Mouse (Mus musculus) neural tube, embryonic 11.5 days (tissue): Measurements from ENCODE around the gene Zfp651. TPM values are rescaled to one million over a fixed set of nuclear protein-coding genes. Genes with fewer than 3 reads are reported as not detected.

ENCODE experiments used
- ATAC-seq: fragments of 200-750 bp; cut with Nextera tagmentation; 2 replicates; pipeline ENCODE4 v1.8.0; 2017; ENCODE audit warnings: moderate number of reproducible peaks, mild to moderate bottlenecking, moderate TSS enrichment, moderate library complexity; ENCODE audit not compliant: insufficient read depth, low FRiP score, low TSS enrichment
- DNase-seq: peaks from one replicate; pipeline ENCODE4 v3.0.0-alpha.2; 2015; ENCODE audit warnings: low spot score
- H3K27ac ChIP-seq: fragments of 300-500 bp; sonication (generic); 2 replicates; pipeline ENCODE4 v1.5.1; 2014; ENCODE audit warnings: low read depth, mild to moderate bottlenecking, low read length
- H3K27me3 ChIP-seq: fragments of 300-500 bp; sonication (generic); 2 replicates; pipeline ENCODE4 v1.6.1; 2014; ENCODE audit warnings: mild to moderate bottlenecking, low read length, mixed read lengths; ENCODE audit not compliant: control insufficient read depth, insufficient read depth
- H3K36me3 ChIP-seq: fragments of 300-500 bp; sonication (generic); 2 replicates; pipeline ENCODE4 v1.6.1; 2014; ENCODE audit warnings: mild to moderate bottlenecking, low read length, moderate library complexity, mixed read lengths; ENCODE audit not compliant: control insufficient read depth, insufficient read depth
- H3K4me1 ChIP-seq: fragments of 300-500 bp; sonication (generic); 2 replicates; pipeline ENCODE4 v1.6.1; 2014; ENCODE audit warnings: low read length, mixed read lengths; ENCODE audit not compliant: control insufficient read depth, insufficient read depth
- H3K4me2 ChIP-seq: fragments of 300-500 bp; sonication (generic); 2 replicates; pipeline ENCODE4 v1.6.1; 2014; ENCODE audit warnings: low read depth, mild to moderate bottlenecking, moderate library complexity
- H3K4me3 ChIP-seq: fragments of 300-500 bp; sonication (generic); 2 replicates; pipeline ENCODE4 v1.5.1; 2014; ENCODE audit warnings: low read depth, low read length
- H3K9ac ChIP-seq: fragments of 300-500 bp; sonication (generic); 2 replicates; pipeline ENCODE4 v1.6.1; 2014; ENCODE audit warnings: mild to moderate bottlenecking, low read length
- H3K9me3 ChIP-seq: fragments of 300-500 bp; sonication (generic); 2 replicates; pipeline ENCODE4 v1.6.1; 2016; ENCODE audit warnings: low read length; ENCODE audit not compliant: control insufficient read depth
- WGBS: fragments of 180-500 bp; shearing (Covaris S2); extraction: QIAGEN DNeasy Blood & Tissue Kit; methylation state at CpG from one replicate; pipeline ENCODE4 v1.1.7; 2014; 5-methylcytosine and 5-hydroxymethylcytosine counted together
- polyA plus RNA-seq: library from polyadenylated mRNA; unstranded; fragments of >200 nt; fragmentation: Nextera tagmentation; extraction: Ambion mirVana; gene quantifications from 2 replicates; pipeline ENCODE4 v1.2.1, GENCODE M21; 2014

Gene Zfp651
- polyA plus RNA-seq, 1 experiment from 2014 or later: 7.0 TPM

GRCm38 (mm10) chr9:121775951-121776350 is 16.8 kb downstream of the Zfp651 start:
- ATAC-seq: no peak
- H3K9ac ChIP-seq: no peak overlapping the region
- no peak overlapping the region for H3K4me3 ChIP-seq
- H3K27me3 ChIP-seq: peaks cover 26% of the 10 kb centered on the region
- no peaks in the 10 kb centered on the region for H3K9me3 ChIP-seq
- H3K27ac ChIP-seq: no peak overlapping the region
- H3K4me1 ChIP-seq: no peaks in the 10 kb centered on the region
- H3K4me2 ChIP-seq: no peak overlapping the region
- 87% methylated on average over 10 of the region's 10 CpGs for WGBS
- no peaks in the 10 kb centered on the region for H3K36me3 ChIP-seq
- no peak for DNase-seq

GRCm38 (mm10) chr9:121776511-121776910 is 17.4 kb downstream of the Zfp651 start:
- H3K4me2 ChIP-seq: no peak overlapping the region
- peaks cover 26% of the 10 kb centered on the region for H3K27me3 ChIP-seq
- no peak for ATAC-seq
- no peaks in the 10 kb centered on the region for H3K4me1 ChIP-seq
- no peak overlapping the region for H3K9ac ChIP-seq
- no peak for DNase-seq
- H3K36me3 ChIP-seq: no peaks in the 10 kb centered on the region
- 82% methylated on average over 7 of the region's 7 CpGs for WGBS
- no peak overlapping the region for H3K27ac ChIP-seq
- no peaks in the 10 kb centered on the region for H3K9me3 ChIP-seq
- no peak overlapping the region for H3K4me3 ChIP-seq

- ATAC-seq (no peak), DNase-seq (no peak)
- H3K4me1 ChIP-seq: no peaks in the 10 kb centered on the region
- no peaks in the 10 kb centered on the region for H3K36me3 ChIP-seq
- no peaks in the 10 kb centered on the region for H3K9me3 ChIP-seq
- H3K27me3 ChIP-seq: peaks cover 26% of the 10 kb centered on the region
- WGBS: 22% methylated on average over 30 of the region's 30 CpGs
- peak within 1 kb of the TSS; percentile 46 for H3K4me2 ChIP-seq
- H3K9ac ChIP-seq: peak within 1 kb of the TSS; percentile 4; the same call in 1 of the 2 replicates
- H3K4me3 ChIP-seq: peak within 1 kb of the TSS; percentile 23
- no peak within 1 kb of the TSS for H3K27ac ChIP-seq
Observed at GRCm38 (mm10) chr9:121777484-121778065, 18.4 kb downstream of the Zfp651 start, which contains the start of gene Klhl40. Gene Klhl40, plus strand, starts transcription at chr9:121777607.

- H3K27me3 ChIP-seq: peaks cover 26% of the 10 kb centered on the region
- H3K36me3 ChIP-seq: no peaks in the 10 kb centered on the region
- WGBS: 13% methylated on average over 54 of the region's 54 CpGs
- H3K27ac ChIP-seq: no peak overlapping the region
- no peaks in the 10 kb centered on the region for H3K9me3 ChIP-seq
- peak overlapping the region; percentile 4; the same call in 1 of the 2 replicates for H3K9ac ChIP-seq
- no peaks in the 10 kb centered on the region for H3K4me1 ChIP-seq
- peak overlapping the region; percentile 23 for H3K4me3 ChIP-seq
- ATAC-seq (no peak), DNase-seq (peak; percentile 50)
- H3K4me2 ChIP-seq: peak overlapping the region; percentile 46
Observed at GRCm38 (mm10) chr9:121778066-121778624, 19.0 kb downstream of the Zfp651 start.

- ATAC-seq: no peak
- no peak overlapping the region for H3K27ac ChIP-seq
- no peak overlapping the region for H3K4me3 ChIP-seq
- peaks cover 2% of the 10 kb centered on the region; the same call in 1 of the 2 replicates for H3K27me3 ChIP-seq
- 89% methylated on average over 12 of the region's 12 CpGs for WGBS
- H3K9me3 ChIP-seq: no peaks in the 10 kb centered on the region
- no peaks in the 10 kb centered on the region for H3K4me1 ChIP-seq
- no peak for DNase-seq
- no peak overlapping the region for H3K9ac ChIP-seq
- H3K4me2 ChIP-seq: no peak overlapping the region
- no peaks in the 10 kb centered on the region for H3K36me3 ChIP-seq
Observed at GRCm38 (mm10) chr9:121784801-121785200, 25.7 kb downstream of the Zfp651 start.

GRCm38 (mm10) chr9:121785261-121785660 is 26.1 kb downstream of the Zfp651 start:
- no peaks in the 10 kb centered on the region for H3K36me3 ChIP-seq
- 85% methylated on average over 8 of the region's 8 CpGs for WGBS
- H3K4me2 ChIP-seq: no peak overlapping the region
- DNase-seq (no peak), ATAC-seq (no peak)
- no peak overlapping the region for H3K9ac ChIP-seq
- H3K4me3 ChIP-seq: no peak overlapping the region
- no peak overlapping the region for H3K27ac ChIP-seq
- H3K27me3 ChIP-seq: no peaks in the 10 kb centered on the region
- H3K9me3 ChIP-seq: no peaks in the 10 kb centered on the region
- H3K4me1 ChIP-seq: no peaks in the 10 kb centered on the region

GRCm38 (mm10) chr9:121786359-121786758 is 27.2 kb downstream of the Zfp651 start:
- ATAC-seq (no peak), DNase-seq (no peak)
- no peaks in the 10 kb centered on the region for H3K9me3 ChIP-seq
- H3K4me3 ChIP-seq: no peak overlapping the region
- H3K27me3 ChIP-seq: no peaks in the 10 kb centered on the region
- no peaks in the 10 kb centered on the region for H3K4me1 ChIP-seq
- H3K36me3 ChIP-seq: no peaks in the 10 kb centered on the region
- 86% methylated on average over 2 of the region's 2 CpGs for WGBS
- no peak overlapping the region for H3K9ac ChIP-seq
- no peak overlapping the region for H3K27ac ChIP-seq
- no peak overlapping the region for H3K4me2 ChIP-seq

GRCm38 (mm10) chr9:121791206-121791605 is 32.1 kb downstream of the Zfp651 start:
- DNase-seq (peak; percentile 61), ATAC-seq (no peak)
- Histone ChIP-seq H3K27ac (no peak overlapping the region), H3K4me2 (no peak overlapping the region), H3K36me3 (no peaks in the 10 kb centered on the region), H3K9me3 (no peaks in the 10 kb centered on the region), H3K4me3 (no peak overlapping the region), H3K4me1 (no peaks in the 10 kb centered on the region), H3K9ac (no peak overlapping the region), H3K27me3 (no peaks in the 10 kb centered on the region)
- 27% methylated on average over 5 of the region's 5 CpGs for WGBS
